Mouse (Mus musculus): ENCODE measurements around the gene Itgae.
A peak's percentile ranks its signal among the peaks of the same experiment; 100 is the strongest.

Itgae gene

GRCm38 (mm10) chr11:73146026-73146974 is 55.9 kb downstream of the Itgae start:
- no peak for ATAC-seq (ENCODE audit: low TSS enrichment)

DNA sequence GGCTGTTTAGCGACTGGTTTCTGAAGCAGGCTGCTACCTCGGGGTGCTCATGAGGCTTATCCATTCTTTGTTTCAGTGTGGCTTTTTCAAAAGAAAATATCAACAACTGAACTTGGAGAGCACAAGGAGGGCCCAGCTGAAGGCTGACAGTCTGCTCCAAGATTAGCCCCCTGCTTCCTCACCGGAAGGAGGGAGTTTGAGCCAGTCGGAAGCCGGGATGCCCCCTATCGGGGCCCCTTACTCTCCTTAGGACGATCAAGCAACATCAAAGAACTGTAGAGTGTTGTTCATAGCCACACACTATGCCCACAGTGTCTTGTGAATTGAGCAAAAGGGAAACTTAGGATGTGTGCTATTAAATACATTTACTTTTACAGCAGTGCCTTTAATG is 56.6 kb downstream of the Itgae start:
- no peak for ATAC-seq (ENCODE audit: low TSS enrichment)

DNA sequence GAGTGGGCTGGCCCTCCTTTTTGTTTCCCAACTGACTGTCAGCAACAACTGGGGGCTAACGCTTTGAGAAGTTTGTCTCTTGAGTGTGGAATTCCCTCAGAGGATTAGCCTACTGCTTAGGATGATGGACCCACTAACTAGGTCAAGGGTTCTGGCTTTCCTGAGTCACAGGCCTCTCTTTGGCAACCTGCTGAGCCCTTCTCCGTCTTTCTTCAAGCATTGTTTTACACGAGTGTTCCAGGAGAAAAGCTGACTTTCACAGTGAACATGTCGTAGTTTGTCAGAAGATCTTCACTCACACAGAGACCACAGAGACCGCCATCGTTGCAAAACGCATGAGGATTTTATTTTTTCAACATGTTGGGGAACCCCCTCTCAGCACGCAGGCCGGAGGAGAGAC is 57.8 kb downstream of the Itgae start:
- ATAC-seq (ENCODE audit: low TSS enrichment): no peak

GRCm38 (mm10) chr11:73155071-73155470 is 64.7 kb downstream of the Itgae start:
- ATAC-seq (ENCODE audit: low TSS enrichment): peak; percentile 55; the same call in 1 of the 2 replicates

- ATAC-seq (ENCODE audit: low TSS enrichment): peak; percentile 77
Measured at GRCm38 (mm10) chr11:73159957-73160810, 69.8 kb downstream of the Itgae start, which contains the start of gene P2rx5. Gene P2rx5 (plus strand): TSS chr11:73160421.

DNA sequence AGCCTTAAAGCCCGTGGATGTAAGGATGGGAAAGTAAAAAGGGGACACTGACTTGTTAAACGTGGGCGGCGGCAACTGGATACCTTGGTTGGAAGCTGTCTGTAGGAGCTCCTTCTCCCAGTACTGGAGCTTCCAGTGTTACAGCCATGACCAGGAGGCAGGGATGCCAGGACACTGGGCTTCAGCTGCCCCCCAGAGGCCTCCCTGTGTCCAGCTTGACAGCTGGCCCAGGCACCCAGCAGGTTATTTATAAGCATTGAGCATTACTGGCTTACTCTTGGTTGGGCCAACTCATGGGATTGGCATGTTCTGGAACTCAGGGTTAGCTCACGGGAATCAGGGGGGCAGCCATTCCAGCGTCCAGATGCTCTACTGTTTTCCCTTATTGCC is 70.4 kb downstream of the Itgae start:
- no peak for ATAC-seq (ENCODE audit: low TSS enrichment)

- ATAC-seq (ENCODE audit: low TSS enrichment): no peak
Measured at GRCm38 (mm10) chr11:73161616-73162015, 71.2 kb downstream of the Itgae start.

DNA sequence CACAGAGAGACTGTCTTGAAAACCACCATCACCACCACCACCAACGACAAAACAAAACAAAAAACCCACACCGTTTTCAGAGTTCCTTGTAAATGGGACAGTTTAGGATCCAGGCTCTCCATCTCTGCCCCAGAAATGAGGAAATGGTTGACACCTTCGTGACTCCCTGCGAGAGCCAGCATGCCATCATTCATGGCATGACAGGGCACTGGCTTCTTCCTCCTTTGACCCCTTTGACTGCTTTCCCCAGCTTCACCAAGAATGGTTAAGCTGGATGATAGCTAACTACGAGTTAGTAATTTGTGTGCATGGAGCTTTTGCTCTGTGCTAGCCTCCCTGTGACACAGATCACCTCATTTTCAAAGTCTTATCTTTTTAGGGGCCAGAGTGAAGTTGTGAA is 71.9 kb downstream of the Itgae start:
- ATAC-seq (ENCODE audit: low TSS enrichment): no peak

- ATAC-seq (ENCODE audit: low TSS enrichment): no peak
Measured at GRCm38 (mm10) chr11:73168071-73168470, 77.7 kb downstream of the Itgae start.

DNA sequence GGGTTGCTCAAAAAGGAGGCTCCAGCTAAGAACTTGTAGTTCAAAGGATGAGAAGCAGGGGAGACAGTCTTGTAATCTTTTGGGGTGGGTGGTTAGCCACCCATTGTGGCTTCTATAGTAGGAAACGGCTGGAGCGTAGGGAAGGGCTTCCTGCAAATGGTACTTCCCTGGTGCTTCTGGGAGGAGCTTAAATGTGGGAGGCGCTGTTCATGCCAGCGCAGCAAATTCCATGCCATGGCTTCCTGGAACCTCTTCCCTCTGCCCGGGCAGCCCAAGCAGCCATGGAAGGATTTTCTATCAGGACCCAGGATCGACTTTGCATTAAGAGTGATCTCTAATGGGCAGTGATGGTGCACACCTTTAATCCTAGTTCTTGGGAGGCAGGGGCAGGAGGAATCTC is 78.2 kb downstream of the Itgae start:
- ATAC-seq (ENCODE audit: low TSS enrichment): no peak

- peak; percentile 95 for ATAC-seq (ENCODE audit: low TSS enrichment)
Measured at GRCm38 (mm10) chr11:73169231-73169630, 78.8 kb downstream of the Itgae start.

DNA sequence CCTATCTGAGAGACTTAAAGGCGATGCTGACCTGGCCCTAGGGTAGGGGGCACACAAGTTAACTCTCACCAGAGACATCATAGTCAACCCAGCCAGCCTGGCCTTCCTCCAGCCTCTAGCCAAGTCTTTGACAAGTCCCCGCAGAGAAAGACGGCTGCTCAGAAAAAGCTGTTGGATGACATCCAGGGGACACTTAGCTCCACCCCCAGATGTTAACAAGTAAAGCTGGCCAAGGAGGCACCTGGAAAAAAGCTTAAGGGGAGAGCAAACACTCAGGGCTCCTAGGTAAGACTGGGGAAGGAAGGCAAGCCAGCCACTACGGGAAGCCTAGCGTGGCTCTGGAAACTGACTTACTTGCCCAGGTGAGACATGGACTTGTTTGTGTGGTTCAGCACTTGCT is 81.8 kb downstream of the Itgae start:
- ATAC-seq (ENCODE audit: low TSS enrichment): no peak

DNA sequence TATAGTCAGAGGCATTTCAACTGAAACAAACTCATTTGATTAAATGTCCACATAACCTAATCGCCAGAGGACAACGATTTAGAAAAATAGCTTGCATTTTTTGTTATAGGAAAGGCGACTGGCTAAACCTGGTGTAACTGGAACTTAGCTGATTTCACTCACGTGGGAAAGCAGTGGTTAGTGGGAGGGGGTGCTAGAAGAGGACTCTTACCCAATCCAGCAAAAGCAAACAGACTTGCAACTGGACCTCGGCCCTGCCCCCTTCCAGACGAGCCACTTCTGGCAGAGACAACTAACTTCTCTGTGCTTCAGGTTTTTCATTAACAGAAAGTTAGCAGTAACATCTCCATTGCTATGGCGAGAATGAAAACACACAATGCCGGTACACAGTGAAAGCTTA is 85.2 kb downstream of the Itgae start:
- ATAC-seq (ENCODE audit: low TSS enrichment): no peak

- 0 out of 2 replicates have a peak, but pooled peaks have one; percentile 3 for ATAC-seq (ENCODE audit: low TSS enrichment)
Measured at GRCm38 (mm10) chr11:73176186-73176585, 85.8 kb downstream of the Itgae start.

- peak; percentile 96 for ATAC-seq (ENCODE audit: low TSS enrichment)
Measured at GRCm38 (mm10) chr11:73176608-73177508, 86.5 kb downstream of the Itgae start, which contains the start of the genes Emc6 and Tax1bp3. Gene Emc6 (minus strand): TSS chr11:73177037. Gene Tax1bp3 (plus strand): TSS chr11:73177083.

DNA sequence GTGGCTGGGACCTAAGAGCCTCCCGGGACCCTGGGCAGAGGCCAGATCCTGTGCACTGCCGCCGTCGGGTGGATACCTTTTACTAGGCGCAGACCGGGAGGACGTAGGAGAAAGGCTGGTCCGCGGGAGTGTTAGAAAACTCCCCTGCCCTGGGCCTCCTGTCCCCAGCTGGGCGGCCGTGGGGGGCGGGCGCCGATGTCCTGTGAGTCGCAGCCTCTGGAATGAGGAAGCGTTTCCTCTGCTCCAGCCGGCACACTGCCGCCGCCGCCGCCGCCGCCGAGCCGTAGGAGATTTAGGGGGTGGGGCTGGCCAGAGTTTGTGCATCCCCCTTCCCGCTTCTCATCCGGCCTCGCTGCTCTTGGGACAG is 87.1 kb downstream of the Itgae start:
- ATAC-seq (ENCODE audit: low TSS enrichment): peak; percentile 33

DNA sequence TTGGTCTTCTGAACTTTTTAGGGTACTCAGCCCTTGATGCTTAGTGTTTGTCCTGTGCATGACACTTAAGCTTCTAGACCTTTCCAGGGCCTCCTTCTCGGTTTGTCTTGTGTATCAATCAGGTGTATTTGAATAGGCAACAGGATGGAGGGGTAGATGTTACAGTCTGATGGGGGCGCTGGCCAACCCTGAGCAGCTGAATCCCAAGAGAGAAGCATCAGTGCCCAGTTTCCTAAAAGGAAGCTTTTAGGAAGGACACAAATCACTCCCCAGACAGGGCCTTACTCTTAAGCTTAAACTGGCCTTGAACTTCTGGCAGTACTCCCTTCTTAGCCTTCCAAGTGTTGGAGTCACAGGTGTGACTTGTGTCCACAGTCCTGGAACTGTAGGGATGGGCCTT is 87.5 kb downstream of the Itgae start:
- no peak for ATAC-seq (ENCODE audit: low TSS enrichment)

DNA sequence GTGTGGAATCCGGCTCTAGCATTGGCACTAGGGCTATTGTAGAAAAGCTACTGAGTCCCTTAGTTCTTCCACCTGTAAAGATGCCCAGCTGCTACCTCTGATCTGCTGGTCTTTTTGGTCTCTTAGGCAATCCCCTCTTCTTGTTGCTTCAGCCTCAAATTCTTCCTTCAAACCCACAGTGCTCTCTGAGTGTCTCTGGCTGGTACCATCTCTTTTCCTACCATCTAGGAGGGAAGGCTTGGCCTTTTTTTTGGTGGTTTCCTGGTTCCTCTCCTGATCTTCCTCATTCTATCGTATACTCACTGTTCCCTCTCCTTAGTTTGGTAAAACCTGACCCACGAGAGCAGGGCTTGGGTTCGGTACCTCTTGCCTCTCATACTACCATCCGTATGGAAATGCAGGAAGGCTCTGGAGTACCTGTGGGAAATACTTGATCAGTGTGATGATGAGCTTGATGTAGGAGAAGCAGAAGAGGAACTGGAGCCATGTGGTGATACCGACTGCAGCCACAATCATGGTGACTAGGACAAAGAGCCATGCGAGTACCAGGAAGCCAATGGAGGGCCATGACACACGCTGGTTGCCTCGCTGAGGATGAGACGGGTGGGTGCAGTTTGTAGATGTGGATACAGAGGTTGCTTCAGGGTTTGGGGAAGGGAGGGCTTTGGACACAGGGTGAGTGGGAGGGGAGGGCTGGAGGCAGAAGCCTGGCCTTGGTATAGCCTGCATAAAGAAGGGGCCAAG is 95.7 kb downstream of the Itgae start:
- no peak for ATAC-seq (ENCODE audit: low TSS enrichment)

GRCm38 (mm10) chr11:73187231-73187630 is 96.8 kb downstream of the Itgae start:
- no peak for ATAC-seq (ENCODE audit: low TSS enrichment)

DNA sequence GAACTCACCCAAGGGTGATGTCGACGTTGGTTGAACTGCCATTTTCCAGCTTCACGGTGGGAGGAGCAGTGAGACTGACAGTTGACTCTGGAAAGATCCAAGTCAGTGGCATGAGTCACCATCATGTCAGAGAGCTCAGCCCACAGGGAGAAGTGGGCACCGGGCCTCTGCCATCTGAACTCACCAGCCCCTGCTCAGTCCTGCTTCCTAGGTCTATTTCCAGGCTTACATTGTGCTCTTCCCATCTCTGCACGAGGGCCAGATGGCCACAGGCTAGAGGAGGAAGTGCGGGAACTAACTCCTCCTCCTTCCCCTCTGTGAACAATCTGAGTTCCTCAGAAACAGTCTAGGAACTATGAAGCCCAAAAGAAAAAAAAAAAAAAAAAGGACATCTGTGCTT is 102.7 kb downstream of the Itgae start:
- peak; percentile 62 for ATAC-seq (ENCODE audit: low TSS enrichment)

DNA sequence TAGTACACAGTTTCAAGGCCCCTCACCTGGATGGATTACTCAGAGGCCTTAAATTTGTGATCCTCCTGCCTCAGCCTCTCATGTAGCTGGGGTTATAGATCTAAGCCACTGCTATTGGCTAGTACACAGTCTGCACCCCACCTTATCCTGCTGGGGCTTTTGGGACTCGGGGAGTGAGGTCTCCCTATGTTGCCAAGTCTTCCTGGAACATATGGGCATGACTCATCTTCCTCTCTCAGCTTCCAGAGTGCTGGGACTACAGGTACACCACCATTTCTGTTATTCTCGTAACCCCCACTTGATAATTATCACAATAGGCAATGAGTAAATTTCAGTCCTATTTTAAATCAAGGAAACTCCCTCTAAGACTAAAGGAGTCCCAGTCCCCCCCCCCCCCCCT is 104.1 kb downstream of the Itgae start:
- ATAC-seq (ENCODE audit: low TSS enrichment): no peak

Data from frontal cortex, adult (tissue).